Mouse (Mus musculus) adrenal gland, adult 18-20 months (tissue): ENCODE results near the gene Gpr85. TPM values are rescaled to one million over a fixed set of nuclear protein-coding genes. Genes with fewer than 3 reads are reported as not detected.

Experiments
- DNase-seq, 2 experiments: peaks; one replicate each; pipeline ENCODE4 v3.0.0; 2021 to 2022; ENCODE audit warnings: low spot score in 2 of 2
- total RNA-seq, 2 experiments: library from RNA; stranded (reverse); gene quantifications; 1 replicate in 1 of 2; 2 replicates in 1 of 2; pipeline ENCODE4 v1.2.3; 2021

Gene Gpr85
- total RNA-seq, 2 experiments from 2014 or later = 1.2 to 1.5 TPM

DNA sequence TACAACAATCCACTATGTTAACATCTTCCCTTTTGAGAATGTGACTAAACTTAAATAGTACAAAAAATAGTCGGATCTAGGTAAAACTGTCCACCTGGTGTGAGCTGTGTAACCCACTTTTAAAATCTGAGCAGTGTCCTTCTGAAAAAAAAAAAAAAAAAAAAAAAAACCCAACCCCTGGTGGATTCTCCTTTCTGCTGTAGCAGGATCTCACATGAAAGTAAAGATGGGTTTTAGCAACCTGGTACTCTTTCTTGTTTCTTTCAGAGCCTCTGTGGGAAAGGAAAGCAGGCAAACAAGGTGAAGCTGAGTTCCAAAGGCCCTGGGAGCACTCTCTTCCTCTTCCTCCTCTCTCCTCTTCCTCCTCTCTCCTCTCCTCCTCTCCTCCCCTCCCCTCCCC lies 10.9 kb downstream of the Gpr85 start:
- DNase-seq = no peak

GRCm38 (mm10) chr6:13816661-13817060 lies 23.1 kb downstream of the Gpr85 start:
- DNase-seq = no peak

- DNase-seq = no peak
These were observed 27.6 kb downstream of the Gpr85 start for GRCm38 (mm10) chr6:13812157-13812556.

- DNase-seq = no peak
These were observed 39.7 kb downstream of the Gpr85 start for GRCm38 (mm10) chr6:13800071-13800470.

GRCm38 (mm10) chr6:13797389-13797788 lies 42.4 kb downstream of the Gpr85 start:
- DNase-seq = no peak

Other genes starting within 250 kb of the Gpr85 start
- 10 to 100 TPM; 22.1 to 27.5 TPM for gene Tmem168, start 231.8 kb downstream of the Gpr85 start, total RNA-seq
- 10 to 100 TPM; 10.8 to 11.3 TPM for gene Bmt2, start 162.0 kb downstream of the Gpr85 start, total RNA-seq
- gene 2610001J05Rik, start 31.6 kb upstream of the Gpr85 start, total RNA-seq = 10 to 100 TPM; 36.4 to 44.6 TPM